Mouse (Mus musculus): ENCODE measurements around the gene Mthfd1. TPM values are rescaled to one million over a fixed set of nuclear protein-coding genes. Genes with fewer than 3 reads are reported as not detected.

Gene Mthfd1
- polyA plus RNA-seq, 1 experiment, result 80.9 TPM

DNA sequence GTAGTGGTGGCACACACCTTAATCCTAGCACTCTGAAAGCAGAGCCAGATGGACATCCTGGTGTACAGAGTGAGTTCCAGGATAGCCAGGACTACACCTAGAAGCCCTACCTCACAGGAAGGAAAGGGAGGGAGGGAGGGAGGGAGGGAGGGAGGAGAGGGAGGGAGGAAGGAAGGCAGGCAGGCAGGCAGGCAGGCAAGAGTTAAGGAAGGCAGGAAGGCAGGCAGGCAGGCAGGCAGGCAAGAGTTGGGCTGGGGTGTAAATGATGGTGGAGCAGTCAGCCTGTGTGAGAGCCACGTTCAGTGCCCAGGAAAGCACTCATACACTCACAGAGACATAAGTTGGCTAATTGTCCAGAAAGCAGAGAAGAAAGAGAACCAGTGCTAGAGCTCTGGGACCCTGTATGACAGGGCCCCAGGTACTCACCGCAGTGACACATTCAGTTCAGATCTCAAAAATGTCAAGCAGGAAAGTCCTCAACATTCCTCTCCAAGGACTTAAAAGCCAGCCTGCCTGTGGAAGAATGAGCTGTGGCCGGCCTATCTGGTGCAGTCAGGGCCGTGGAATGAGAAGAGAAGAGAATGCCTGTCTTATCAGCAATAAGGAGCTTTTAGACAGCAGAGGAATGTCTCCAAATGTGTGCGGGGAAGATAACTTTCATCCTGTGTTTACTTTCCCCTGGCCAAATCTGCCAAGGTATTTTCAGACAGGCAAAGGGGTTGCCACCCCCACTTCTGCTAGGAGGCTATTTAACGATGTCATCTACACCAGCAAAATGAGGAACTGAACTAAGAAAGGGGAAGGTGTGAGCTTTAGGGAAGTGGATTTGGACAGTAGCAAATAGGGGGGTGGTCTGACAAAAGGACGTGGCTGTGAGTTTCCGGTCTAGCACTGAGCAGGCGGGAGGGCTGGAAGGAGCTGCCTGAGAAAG is 63.4 kb downstream of the Mthfd1 start:
- no peak for TF ChIP-seq USF1 (IDR thresholded peaks at IDR 0.05; ENCODE audit: low read depth)
- TF ChIP-seq MAX (IDR thresholded peaks at IDR 0.05), result no peak
- no peak for TF ChIP-seq MYOD1 (IDR thresholded peaks at IDR 0.05; ENCODE audit: control insufficient read depth, insufficient read length, low read depth)
- TF ChIP-seq CTCF (IDR thresholded peaks at IDR 0.05; ENCODE audit: control insufficient read depth, insufficient read depth, insufficient read length), result no peak
- TF ChIP-seq CEBPB (IDR thresholded peaks at IDR 0.05; ENCODE audit: low read depth), result no peak
- no peak for TF ChIP-seq MYOG (IDR thresholded peaks at IDR 0.05; ENCODE audit: control insufficient read depth, extremely low read depth, insufficient read length)
- no peak for TF ChIP-seq FOSL1 (IDR thresholded peaks at IDR 0.05; ENCODE audit: insufficient read depth, low read length, poor library complexity, severe bottlenecking)
- no peak overlapping the region for H3K4me3 ChIP-seq (ENCODE audit: insufficient read depth, poor library complexity, severe bottlenecking)
- peaks cover 85% of the 10 kb centered on the region for H3K36me3 ChIP-seq (ENCODE audit: control insufficient read depth, insufficient read depth)
- H3ac ChIP-seq (ENCODE audit: control insufficient read depth, insufficient read length, low read depth), result no peak overlapping the region
- no peaks in the 10 kb centered on the region for H3K79me3 ChIP-seq (ENCODE audit: low read depth)
- no peaks in the 10 kb centered on the region for H3K79me2 ChIP-seq (ENCODE audit: control insufficient read depth, insufficient read depth)
- no peaks in the 10 kb centered on the region for H3K27me3 ChIP-seq (ENCODE audit: control insufficient read depth, insufficient read depth, insufficient read length)

GRCm38 (mm10) chr12:76324679-76325431 is 69.8 kb downstream of the Mthfd1 start, which contains the start of gene Akap5:
TSS of gene Akap5 (plus strand) at chr12:76324891.
- Histone ChIP-seq H3K79me3 (ENCODE audit: low read depth) (no peaks in the 10 kb centered on the region), H3K79me2 (ENCODE audit: control insufficient read depth, insufficient read depth) (no peaks in the 10 kb centered on the region), H3K27me3 (ENCODE audit: control insufficient read depth, insufficient read depth, insufficient read length) (no peaks in the 10 kb centered on the region), H3ac (ENCODE audit: control insufficient read depth, insufficient read length, low read depth) (no peak within 1 kb of the TSS), H3K36me3 (ENCODE audit: control insufficient read depth, insufficient read depth) (peaks cover 59% of the 10 kb centered on the region), H3K4me3 (ENCODE audit: insufficient read depth, poor library complexity, severe bottlenecking) (peak within 1 kb of the TSS; percentile 11)
- TF ChIP-seq CTCF (IDR thresholded peaks at IDR 0.05; ENCODE audit: control insufficient read depth, insufficient read depth, insufficient read length) (no peak), MYOG (IDR thresholded peaks at IDR 0.05; ENCODE audit: control insufficient read depth, extremely low read depth, insufficient read length) (no peak), FOSL1 (IDR thresholded peaks at IDR 0.05; ENCODE audit: insufficient read depth, low read length, poor library complexity, severe bottlenecking) (no peak), MAX (IDR thresholded peaks at IDR 0.05) (no peak), MYOD1 (IDR thresholded peaks at IDR 0.05; ENCODE audit: control insufficient read depth, insufficient read length, low read depth) (no peak), USF1 (IDR thresholded peaks at IDR 0.05; ENCODE audit: low read depth) (no peak), CEBPB (IDR thresholded peaks at IDR 0.05; ENCODE audit: low read depth) (no peak)

- no peak for TF ChIP-seq MYOD1 (IDR thresholded peaks at IDR 0.05; ENCODE audit: control insufficient read depth, insufficient read length, low read depth)
- TF ChIP-seq MYOG (IDR thresholded peaks at IDR 0.05; ENCODE audit: control insufficient read depth, extremely low read depth, insufficient read length), result no peak
- TF ChIP-seq CTCF (IDR thresholded peaks at IDR 0.05; ENCODE audit: control insufficient read depth, insufficient read depth, insufficient read length), result no peak
- no peak for TF ChIP-seq CEBPB (IDR thresholded peaks at IDR 0.05; ENCODE audit: low read depth)
- TF ChIP-seq FOSL1 (IDR thresholded peaks at IDR 0.05; ENCODE audit: insufficient read depth, low read length, poor library complexity, severe bottlenecking), result no peak
- TF ChIP-seq USF1 (IDR thresholded peaks at IDR 0.05; ENCODE audit: low read depth), result no peak
- no peak for TF ChIP-seq MAX (IDR thresholded peaks at IDR 0.05)
- no peaks in the 10 kb centered on the region for H3K79me2 ChIP-seq (ENCODE audit: control insufficient read depth, insufficient read depth)
- no peaks in the 10 kb centered on the region for H3K27me3 ChIP-seq (ENCODE audit: control insufficient read depth, insufficient read depth, insufficient read length)
- no peak overlapping the region for H3K4me3 ChIP-seq (ENCODE audit: insufficient read depth, poor library complexity, severe bottlenecking)
- no peaks in the 10 kb centered on the region for H3K79me3 ChIP-seq (ENCODE audit: low read depth)
- peaks cover 42% of the 10 kb centered on the region for H3K36me3 ChIP-seq (ENCODE audit: control insufficient read depth, insufficient read depth)
- H3ac ChIP-seq (ENCODE audit: control insufficient read depth, insufficient read length, low read depth), result no peak overlapping the region
Measured at GRCm38 (mm10) chr12:76326437-76327220, 71.5 kb downstream of the Mthfd1 start.

GRCm38 (mm10) chr12:76328567-76329354 is 73.7 kb downstream of the Mthfd1 start:
- no peaks in the 10 kb centered on the region for H3K79me2 ChIP-seq (ENCODE audit: control insufficient read depth, insufficient read depth)

More at GRCm38 (mm10) chr12:76328567-76329354, 73.7 kb downstream of the Mthfd1 start:
- H3K4me3 ChIP-seq (ENCODE audit: insufficient read depth, poor library complexity, severe bottlenecking), result no peak overlapping the region
- no peaks in the 10 kb centered on the region for H3K79me3 ChIP-seq (ENCODE audit: low read depth)
- H3K27me3 ChIP-seq (ENCODE audit: control insufficient read depth, insufficient read depth, insufficient read length), result no peaks in the 10 kb centered on the region
- TF ChIP-seq MAX (IDR thresholded peaks at IDR 0.05), result no peak
- TF ChIP-seq CTCF (IDR thresholded peaks at IDR 0.05; ENCODE audit: control insufficient read depth, insufficient read depth, insufficient read length), result no peak
- TF ChIP-seq MYOG (IDR thresholded peaks at IDR 0.05; ENCODE audit: control insufficient read depth, extremely low read depth, insufficient read length), result no peak
- TF ChIP-seq MYOD1 (IDR thresholded peaks at IDR 0.05; ENCODE audit: control insufficient read depth, insufficient read length, low read depth), result no peak
- TF ChIP-seq FOSL1 (IDR thresholded peaks at IDR 0.05; ENCODE audit: insufficient read depth, low read length, poor library complexity, severe bottlenecking), result no peak
- no peak for TF ChIP-seq CEBPB (IDR thresholded peaks at IDR 0.05; ENCODE audit: low read depth)
- TF ChIP-seq USF1 (IDR thresholded peaks at IDR 0.05; ENCODE audit: low read depth), result no peak
- peaks cover 30% of the 10 kb centered on the region for H3K36me3 ChIP-seq (ENCODE audit: control insufficient read depth, insufficient read depth)
- H3ac ChIP-seq (ENCODE audit: control insufficient read depth, insufficient read length, low read depth), result no peak overlapping the region
